Mouse (Mus musculus): ENCODE results near the gene Cacfd1.

DNA sequence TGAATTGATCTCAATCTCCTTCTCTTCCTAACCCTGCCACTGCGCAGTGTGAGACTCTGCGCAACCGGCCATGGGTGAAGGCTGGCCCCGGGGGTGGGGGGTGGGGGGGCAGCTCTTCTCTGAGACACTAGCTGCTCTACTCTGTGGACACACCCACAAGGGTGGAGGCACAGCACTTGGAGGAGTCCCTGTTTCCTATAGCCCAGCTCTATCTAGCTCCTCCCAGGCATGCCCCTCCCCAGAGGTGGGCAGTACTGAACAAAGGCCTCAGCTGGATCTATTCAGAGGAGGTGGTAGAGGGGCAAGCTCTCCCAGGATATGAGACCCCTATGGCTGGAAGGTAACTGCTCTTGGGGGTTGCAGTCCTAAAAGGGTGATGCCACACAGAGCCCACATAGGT lies 27.3 kb downstream of the Cacfd1 start:
- TF ChIP-seq CTCF (IDR thresholded peaks at IDR 0.05) (no peak), EP300 (IDR thresholded peaks at IDR 0.05) (no peak)

All from lung, postnatal 0 days (tissue).